Mouse (Mus musculus) CH12.LX (cell line): ENCODE results near the gene Zfp423.
A peak's percentile ranks its signal among the peaks of the same experiment; 100 is the strongest.

ENCODE experiments used
- CTCF ChIP-seq, 2 experiments: IDR thresholded peaks in 1 of 2; conservative IDR thresholded peaks in 1 of 2; 2 replicates each; pipeline ENCODE4 v1.5.1; 2011 to 2012; ENCODE audit warnings: low read depth in 2 of 2, low read length in 2 of 2, improper control_type of control experiment in 1 of 2, inconsistent platforms in 1 of 2, mild to moderate bottlenecking in 1 of 2, moderate library complexity in 1 of 2
- EP300 ChIP-seq: IDR thresholded peaks from 2 replicates; pipeline ENCODE4 v1.6.1; 2011; ENCODE audit warnings: low read length, improper control_type of control experiment
- MAFK ChIP-seq: IDR thresholded peaks from 2 replicates; pipeline ENCODE4 v1.6.1; 2011; ENCODE audit warnings: low read length, improper control_type of control experiment; ENCODE audit not compliant: insufficient replicate concordance
- MEF2A ChIP-seq: IDR thresholded peaks from 2 replicates; pipeline ENCODE4 v1.6.1; 2014; ENCODE audit warnings: low read depth, mild to moderate bottlenecking, inconsistent platforms, low read length, improper control_type of control experiment, borderline replicate concordance
- MXI1 ChIP-seq: IDR thresholded peaks from 2 replicates; pipeline ENCODE4 v1.6.1; 2011; ENCODE audit warnings: mild to moderate bottlenecking, low read depth, low read length, improper control_type of control experiment
- NELFE ChIP-seq: IDR thresholded peaks from 2 replicates; pipeline ENCODE4 v1.6.1; 2011; ENCODE audit warnings: low read depth, low read length, improper control_type of control experiment
- POLR2A ChIP-seq: IDR thresholded peaks from 2 replicates; pipeline ENCODE4 v1.6.1; 2011; ENCODE audit warnings: low read depth, mild to moderate bottlenecking, improper control_type of control experiment, low read length
- UBTF ChIP-seq: IDR thresholded peaks from 2 replicates; pipeline ENCODE4 v1.6.1; 2012; ENCODE audit warnings: low read depth, mild to moderate bottlenecking, inconsistent platforms, low read length, improper control_type of control experiment, moderate library complexity

DNA sequence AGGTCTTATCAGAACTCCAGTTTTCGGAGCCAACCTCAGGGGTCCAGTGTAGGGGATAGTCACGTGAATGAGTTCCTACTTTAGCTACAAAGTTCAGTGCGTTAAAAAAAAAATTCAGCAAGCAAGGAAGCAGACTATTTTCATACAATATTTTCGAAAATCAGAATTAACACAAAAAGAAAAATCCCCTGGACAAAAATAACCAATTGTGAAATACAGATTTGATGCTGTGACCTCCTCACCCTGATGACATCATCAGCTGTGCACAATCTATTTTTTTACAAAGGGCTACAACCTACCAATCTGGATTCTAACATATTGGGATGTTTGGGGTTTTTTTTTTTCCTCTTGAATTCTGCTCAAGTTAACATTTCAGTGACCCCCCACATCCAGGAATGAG, 301.9 kb downstream of the Zfp423 start:
- no peak for TF ChIP-seq MXI1
- no peak for TF ChIP-seq EP300
- TF ChIP-seq MEF2A: peak; percentile 78
- TF ChIP-seq CTCF (conservative IDR thresholded peaks at IDR 0.05 in 1 of 2, IDR thresholded peaks at IDR 0.05 in 1 of 2; ENCODE audit: low read depth in 2 of 2, low read length in 2 of 2): no peak
- no peak for TF ChIP-seq POLR2A
- TF ChIP-seq MAFK: no peak
- TF ChIP-seq UBTF: no peak
- no peak for TF ChIP-seq NELFE
